Mouse (Mus musculus) left cerebral cortex, adult 11 months (tissue): ENCODE data around the gene Gm10959.

Source experiments
- DNase-seq: peaks from one replicate; pipeline ENCODE4 v3.0.0; 2022; ENCODE audit warnings: low spot score

The Gm10959 gene

GRCm38 (mm10) chr3:122888371-122888819 lies 30.8 kb downstream of the Gm10959 start:
- DNase-seq, result no peak

DNA sequence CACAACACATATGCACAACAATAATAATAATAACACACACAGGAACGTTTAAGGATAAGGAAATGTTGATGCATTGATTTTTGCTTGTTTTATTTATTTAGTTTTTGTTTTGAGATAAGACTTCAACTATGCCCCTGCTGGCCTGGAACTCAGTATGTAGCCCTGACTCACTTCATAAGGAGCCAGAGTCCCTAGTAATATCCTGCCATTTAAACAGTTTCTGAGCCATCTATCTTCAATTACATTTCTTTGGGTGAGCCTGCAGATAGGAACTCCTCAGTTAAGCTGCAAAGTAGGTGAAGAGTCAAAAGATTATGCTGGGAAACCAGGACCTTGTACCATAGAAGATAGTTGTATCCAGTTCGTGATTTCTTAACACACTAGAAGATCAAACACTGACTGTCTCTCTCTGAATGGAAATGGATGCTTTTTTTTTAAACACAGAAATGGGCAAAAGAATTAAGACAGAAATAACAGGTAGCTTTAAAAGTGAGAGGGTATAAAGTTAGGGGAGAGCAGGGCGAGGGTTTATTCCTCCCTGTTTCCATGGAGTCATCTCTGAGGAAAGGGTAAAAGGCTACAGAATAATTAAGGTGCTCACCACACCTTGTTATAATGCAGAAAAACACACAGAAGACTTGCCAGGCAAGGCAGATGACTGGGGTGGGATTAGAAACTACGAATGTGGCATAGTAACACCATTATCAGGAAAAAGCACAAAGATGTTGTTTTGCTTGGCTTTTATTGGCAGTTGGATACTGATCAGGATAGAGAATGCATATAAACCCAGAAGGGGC lies 31.5 kb downstream of the Gm10959 start:
- no peak for DNase-seq

DNA sequence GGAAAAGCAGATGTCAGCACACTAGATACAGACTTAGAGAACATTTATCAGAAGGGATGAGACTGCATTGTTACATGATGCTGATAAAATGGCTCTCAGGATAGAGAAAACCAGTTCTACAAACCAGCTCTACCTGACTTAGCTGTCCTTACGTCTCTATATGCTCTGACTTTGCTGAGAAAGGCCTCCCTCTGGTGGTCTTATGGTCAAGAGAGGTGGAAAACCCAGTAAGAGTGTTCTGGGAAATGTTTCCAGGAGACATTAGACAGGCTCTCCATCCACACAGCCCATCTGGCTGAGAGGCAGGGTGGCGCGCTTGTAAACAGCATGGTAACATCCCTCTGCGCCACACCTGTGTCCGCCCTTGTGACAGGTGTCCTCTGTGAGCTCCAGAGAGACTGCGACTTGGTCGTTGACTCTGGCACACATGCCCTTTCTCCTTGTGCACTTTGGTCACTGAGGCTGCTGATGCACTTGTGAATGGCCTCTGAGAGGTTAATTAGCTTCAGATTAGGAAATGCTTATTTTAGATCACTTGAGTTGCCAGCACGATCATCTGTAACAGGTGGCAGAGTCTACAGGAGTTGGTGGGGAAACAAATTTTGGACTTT lies 40.4 kb downstream of the Gm10959 start:
- DNase-seq, result no peak

- DNase-seq, result no peak
These were observed 41.6 kb downstream of the Gm10959 start for GRCm38 (mm10) chr3:122877543-122877942.

GRCm38 (mm10) chr3:122876870-122877269 lies 42.3 kb downstream of the Gm10959 start:
- no peak for DNase-seq

- DNase-seq, result no peak
These were observed 47.6 kb downstream of the Gm10959 start for GRCm38 (mm10) chr3:122871596-122871995.

DNA sequence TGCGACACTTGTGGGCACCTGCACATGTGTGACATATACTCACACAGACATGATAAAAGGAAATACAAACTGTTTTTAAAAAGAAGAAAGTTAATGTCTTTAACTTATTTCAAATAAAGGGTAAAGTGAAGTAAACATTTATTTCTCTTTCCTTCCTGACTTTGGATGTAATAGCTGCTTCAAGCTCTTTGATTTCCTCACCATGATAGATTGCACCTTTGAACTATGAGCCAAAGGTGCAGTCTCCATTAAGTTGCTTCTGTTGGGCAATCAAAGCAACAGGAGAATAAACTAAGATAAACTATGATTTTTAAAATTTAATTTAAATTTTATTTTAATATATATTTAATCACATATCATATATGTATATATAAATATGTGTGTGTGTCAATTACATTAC lies 50.9 kb downstream of the Gm10959 start:
- no peak for DNase-seq

DNA sequence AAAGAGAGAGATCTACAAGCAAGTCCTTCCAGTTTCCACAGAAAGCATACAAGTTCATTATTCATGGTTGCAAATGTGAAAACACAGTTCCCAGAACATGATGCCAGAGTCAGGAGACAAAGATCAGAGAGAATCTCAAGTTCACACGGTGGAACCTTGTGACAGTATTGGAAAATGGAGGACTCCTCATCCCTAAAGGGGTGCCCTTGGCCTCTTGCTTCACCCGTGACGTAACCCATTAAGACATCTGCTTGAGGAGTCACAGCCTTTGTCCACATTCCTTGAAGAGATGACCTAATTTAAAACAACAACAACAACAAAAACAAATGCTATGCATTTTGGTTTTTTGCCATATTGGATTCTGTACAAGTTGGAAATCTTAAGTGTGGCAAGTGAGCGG lies 54.1 kb downstream of the Gm10959 start:
- no peak for DNase-seq
